Mouse (Mus musculus) liver, embryonic 13.5 days (tissue): ENCODE measurements around the gene Gm9903. TPM values are rescaled to one million over a fixed set of nuclear protein-coding genes. Genes with fewer than 3 reads are reported as not detected.

Experiments
- ATAC-seq: fragments of 200-750 bp; cut with Nextera tagmentation; 2 replicates; pipeline ENCODE4 v1.8.0; 2017; ENCODE audit warnings: low read depth, mild to moderate bottlenecking, moderate number of reproducible peaks, moderate library complexity
- DNase-seq: peaks from one replicate; pipeline ENCODE4 v3.0.0; 2022
- H3K27ac ChIP-seq: fragments of 300-500 bp; sonication (generic); 2 replicates; pipeline ENCODE4 v1.5.1; 2015; ENCODE audit warnings: moderate library complexity, mild to moderate bottlenecking, inconsistent platforms
- H3K27me3 ChIP-seq: fragments of 300-500 bp; sonication (generic); 2 replicates; pipeline ENCODE4 v1.6.1; 2015; ENCODE audit warnings: mild to moderate bottlenecking, inconsistent platforms
- H3K36me3 ChIP-seq: fragments of 300-500 bp; sonication (generic); 2 replicates; pipeline ENCODE4 v1.6.1; 2015; ENCODE audit warnings: mild to moderate bottlenecking, inconsistent platforms
- H3K4me1 ChIP-seq: fragments of 300-500 bp; sonication (generic); replicated peaks from 2 replicates; pipeline ENCODE4 v1.6.1; 2015; ENCODE audit warnings: inconsistent platforms
- H3K4me2 ChIP-seq: fragments of 300-500 bp; sonication (generic); 2 replicates; pipeline ENCODE4 v1.6.1; 2015; ENCODE audit warnings: inconsistent platforms, mild to moderate bottlenecking, moderate library complexity
- H3K4me3 ChIP-seq: fragments of 300-500 bp; sonication (generic); replicated peaks from 2 replicates; pipeline ENCODE4 v1.5.1; 2015; ENCODE audit warnings: mild to moderate bottlenecking, inconsistent platforms
- H3K9ac ChIP-seq: fragments of 300-500 bp; sonication (generic); 2 replicates; pipeline ENCODE4 v1.6.1; 2015; ENCODE audit warnings: mild to moderate bottlenecking, inconsistent platforms
- H3K9me3 ChIP-seq: fragments of 300-500 bp; sonication (generic); replicated peaks from 2 replicates; pipeline ENCODE4 v1.6.1; 2016; ENCODE audit warnings: inconsistent platforms
- WGBS: fragments of 180-500 bp; shearing (Covaris S2); methylation state at CpG from one replicate; pipeline ENCODE4 v1.1.7; 2015; ENCODE audit not compliant: insufficient replicate concordance; 5-methylcytosine and 5-hydroxymethylcytosine counted together
- polyA plus RNA-seq: library from polyadenylated mRNA; unstranded; fragments of >200 nt; fragmentation: Nextera tagmentation; extraction: Ambion mirVana; gene quantifications from 2 replicates; pipeline ENCODE4 v1.2.1, GENCODE M21; 2015

Gm9903 gene
- polyA plus RNA-seq, result 0.13 TPM in 1 of 2 replicates, not detected in the other

DNA sequence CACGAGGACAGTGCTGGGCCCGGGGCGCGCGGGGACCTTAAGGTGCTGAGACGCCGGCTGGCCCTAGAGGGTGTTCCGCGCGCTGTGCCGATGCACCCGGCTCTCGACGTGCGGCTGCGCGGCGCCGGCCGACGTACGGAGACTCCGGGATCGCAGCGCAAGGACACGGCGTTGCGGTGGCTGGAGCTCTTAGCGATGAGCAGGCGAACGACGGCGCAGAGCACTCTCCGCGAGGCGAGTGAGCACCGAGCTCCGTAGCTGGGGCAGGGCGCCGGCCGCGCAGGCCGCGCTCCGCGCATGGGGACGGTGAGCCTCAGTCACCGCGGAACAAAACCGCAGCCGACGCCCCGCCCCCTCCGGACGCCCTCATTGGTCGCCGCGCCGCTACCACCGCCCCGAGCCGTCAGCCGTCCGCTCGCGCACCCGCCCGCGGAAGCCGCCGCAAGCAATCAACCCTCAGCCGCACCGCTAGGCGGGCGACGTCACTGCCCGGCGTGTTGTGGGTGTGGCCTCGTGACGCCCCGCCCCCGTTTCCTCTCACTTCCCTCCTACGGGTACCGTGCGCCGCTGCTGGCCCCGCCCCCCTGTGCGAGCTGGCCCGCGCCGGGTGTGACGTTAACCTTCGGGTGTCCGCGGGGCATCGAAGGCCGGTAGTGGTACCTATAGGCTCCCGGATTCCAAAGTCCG, at the start of gene Gm9903, which contains the start of gene Fam53a:
Gene Gm9903 (plus strand): TSS at position 625 of the 687 bp plus-strand sequence.
Gene Fam53a (minus strand): TSS at position 335 of the 687 bp plus-strand sequence.
- H3K36me3 ChIP-seq, result peaks cover under 1% of the 10 kb centered on the region; the same call in 1 of the 2 replicates
- peak within 1 kb of the TSS; percentile 93 for H3K27ac ChIP-seq
- ATAC-seq, result peak; percentile 93
- H3K27me3 ChIP-seq, result no peaks in the 10 kb centered on the region
- peak within 1 kb of the TSS; percentile 98 for H3K4me2 ChIP-seq
- peaks cover 42% of the 10 kb centered on the region for H3K4me1 ChIP-seq
- DNase-seq, result peak; percentile 100
- peak within 1 kb of the TSS; percentile 85 for H3K4me3 ChIP-seq
- no peaks in the 10 kb centered on the region for H3K9me3 ChIP-seq
- WGBS, result under 1% methylated on average over 99 of the region's 99 CpGs
- peak within 1 kb of the TSS; percentile 93 for H3K9ac ChIP-seq

DNA sequence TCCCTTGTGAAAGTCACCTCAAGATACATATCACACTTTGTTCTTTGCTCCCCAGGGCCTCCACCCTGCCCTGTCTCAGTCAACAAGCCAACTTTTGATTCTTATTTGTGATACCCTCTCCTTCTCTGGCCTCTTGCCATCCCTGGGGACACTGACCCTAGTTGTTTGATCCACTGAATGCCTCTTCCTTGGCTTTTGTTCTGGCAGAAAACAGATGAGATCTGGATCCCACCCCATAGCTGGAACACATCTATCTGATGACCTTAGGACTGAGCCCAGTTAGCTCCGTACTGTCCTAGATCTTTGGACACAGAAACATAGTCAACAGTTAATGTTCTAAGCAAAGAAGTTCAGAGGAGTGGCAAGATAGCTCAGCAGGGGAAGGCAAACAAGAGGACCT, 49.4 kb upstream of the Gm9903 start:
- DNase-seq, result no peak
- ATAC-seq, result no peak
- H3K4me1 ChIP-seq, result no peaks in the 10 kb centered on the region
- no peak overlapping the region for H3K4me2 ChIP-seq
- no peaks in the 10 kb centered on the region for H3K27me3 ChIP-seq
- no peaks in the 10 kb centered on the region for H3K9me3 ChIP-seq
- WGBS, result 49% methylated on average over 1 of the region's 1 CpGs
- no peak overlapping the region for H3K27ac ChIP-seq
- H3K4me3 ChIP-seq, result no peak overlapping the region
- H3K9ac ChIP-seq, result no peak overlapping the region
- H3K36me3 ChIP-seq, result no peaks in the 10 kb centered on the region

DNA sequence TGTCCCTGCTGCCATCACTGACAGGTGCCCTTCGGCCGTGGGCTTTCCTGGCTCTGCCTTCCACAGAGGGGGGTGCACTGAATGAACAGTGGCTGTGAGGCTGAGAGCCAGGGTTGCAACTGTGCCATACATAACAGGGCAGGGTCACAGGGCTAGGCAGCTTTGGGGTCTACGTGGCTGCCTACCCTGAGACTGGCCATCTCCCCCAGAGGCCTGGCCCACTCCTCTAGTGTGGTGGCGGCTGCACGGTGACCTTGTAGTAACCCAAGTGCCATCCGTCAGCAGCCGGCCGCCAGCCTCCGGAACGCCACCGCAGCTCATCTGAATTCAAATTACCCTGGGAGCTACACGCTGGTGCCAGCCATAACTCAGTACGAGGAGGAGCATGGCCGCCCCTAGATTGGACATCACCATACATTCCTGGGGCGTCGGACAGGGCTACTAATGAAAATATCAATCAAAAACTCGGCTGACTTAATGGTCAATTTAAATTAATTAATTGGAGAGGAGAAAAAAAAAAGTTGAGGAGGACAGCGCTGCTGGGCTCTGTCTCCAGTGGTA, 42.1 kb upstream of the Gm9903 start:
- no peak overlapping the region for H3K9ac ChIP-seq
- no peak overlapping the region for H3K4me3 ChIP-seq
- H3K4me2 ChIP-seq, result no peak overlapping the region
- ATAC-seq (no peak), DNase-seq (no peak)
- no peaks in the 10 kb centered on the region for H3K4me1 ChIP-seq
- H3K27me3 ChIP-seq, result peaks cover 4% of the 10 kb centered on the region; the same call in 1 of the 2 replicates
- WGBS, result 73% methylated on average over 18 of the region's 18 CpGs
- no peak overlapping the region for H3K27ac ChIP-seq
- H3K36me3 ChIP-seq, result no peaks in the 10 kb centered on the region
- no peaks in the 10 kb centered on the region for H3K9me3 ChIP-seq

DNA sequence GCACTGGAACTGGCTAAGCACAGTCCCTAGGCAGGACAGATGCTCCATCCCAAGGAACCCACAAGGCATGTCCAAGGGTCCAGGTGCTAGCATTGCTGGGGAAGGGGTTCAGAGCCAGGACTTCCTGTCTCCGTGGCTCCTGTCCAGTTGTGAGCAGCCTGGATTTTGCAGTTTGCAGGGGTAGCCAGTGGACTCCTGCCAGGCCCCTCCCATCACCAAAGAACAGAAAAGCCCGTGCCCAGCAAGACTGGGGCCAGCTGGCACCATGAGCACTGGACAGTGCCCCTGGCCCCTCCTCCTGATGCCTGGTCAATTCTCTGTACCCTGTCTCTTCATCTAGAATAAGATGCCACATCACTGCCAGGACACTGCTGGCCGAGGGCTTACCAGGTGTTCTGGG, 41.7 kb upstream of the Gm9903 start:
- Histone ChIP-seq H3K27me3 (peaks cover 4% of the 10 kb centered on the region; the same call in 1 of the 2 replicates), H3K4me1 (no peaks in the 10 kb centered on the region), H3K9ac (no peak overlapping the region), H3K9me3 (no peaks in the 10 kb centered on the region), H3K27ac (no peak overlapping the region), H3K36me3 (no peaks in the 10 kb centered on the region), H3K4me3 (no peak overlapping the region), H3K4me2 (no peak overlapping the region)
- ATAC-seq (no peak), DNase-seq (no peak)
- WGBS, result 63% methylated on average over 3 of the region's 3 CpGs

DNA sequence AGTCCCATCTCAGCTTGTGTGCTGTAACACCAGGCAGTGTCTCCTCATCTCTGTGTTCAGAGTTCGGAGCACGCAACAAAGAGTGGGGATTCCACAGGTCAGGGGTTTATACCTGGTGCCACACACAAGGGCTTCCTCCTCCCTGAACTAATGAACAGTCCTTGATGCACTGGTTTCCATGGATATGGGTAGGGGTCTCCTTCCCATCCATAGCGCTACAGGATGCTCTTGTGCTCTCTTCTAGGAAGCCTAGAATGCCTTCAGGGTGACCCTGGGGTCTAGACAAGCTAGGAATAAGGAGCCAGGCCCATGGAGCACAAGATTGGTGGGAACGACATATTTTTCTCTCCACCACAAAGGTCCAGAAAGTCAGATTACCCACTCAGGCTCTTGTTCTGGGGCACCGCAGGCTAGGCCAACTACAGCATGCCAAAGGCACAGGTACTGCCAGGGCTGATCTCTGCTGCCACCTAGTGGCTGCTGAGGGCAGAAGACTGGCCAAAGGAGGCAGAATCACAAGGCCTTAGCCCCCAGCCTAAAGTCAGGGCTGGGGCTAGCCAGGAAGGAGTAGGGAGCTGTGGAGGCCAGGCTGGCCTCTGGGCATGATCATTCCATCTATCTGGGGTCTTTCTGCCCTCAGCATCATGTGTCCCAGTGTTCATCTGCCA, 40.4 kb upstream of the Gm9903 start:
- DNase-seq (peak; percentile 43), ATAC-seq (no peak)
- Histone ChIP-seq H3K4me2 (no peak overlapping the region), H3K27ac (no peak overlapping the region), H3K4me1 (no peaks in the 10 kb centered on the region), H3K9me3 (no peaks in the 10 kb centered on the region), H3K9ac (no peak overlapping the region), H3K4me3 (no peak overlapping the region), H3K27me3 (peaks cover 4% of the 10 kb centered on the region; the same call in 1 of the 2 replicates), H3K36me3 (no peaks in the 10 kb centered on the region)
- WGBS, result 57% methylated on average over 5 of the region's 5 CpGs

DNA sequence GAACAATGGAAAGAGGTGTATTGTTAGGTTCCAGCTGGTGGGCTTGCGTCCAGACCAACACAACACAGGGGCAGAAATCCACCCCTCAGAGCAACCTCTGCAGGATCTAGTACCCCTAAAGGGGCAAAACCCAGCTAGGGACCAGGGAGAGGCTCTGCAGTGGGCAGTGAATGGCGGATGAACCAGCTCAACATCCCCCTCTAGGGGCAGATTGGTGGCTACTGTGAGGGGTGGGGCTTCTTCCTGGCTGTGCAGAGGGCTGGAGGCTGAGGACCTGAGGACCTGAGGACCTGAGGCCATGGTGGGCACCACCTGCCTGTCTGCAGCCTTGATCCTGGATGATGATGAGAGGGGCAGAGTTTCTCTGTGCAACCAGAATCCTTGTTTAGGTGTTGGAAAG, 36.1 kb upstream of the Gm9903 start:
- H3K36me3 ChIP-seq, result no peaks in the 10 kb centered on the region
- no peak overlapping the region for H3K27ac ChIP-seq
- H3K4me1 ChIP-seq, result no peaks in the 10 kb centered on the region
- DNase-seq, result no peak
- ATAC-seq, result no peak
- H3K9me3 ChIP-seq, result no peaks in the 10 kb centered on the region
- no peak overlapping the region for H3K4me2 ChIP-seq
- 24% methylated on average over 2 of the region's 2 CpGs for WGBS
- H3K4me3 ChIP-seq, result no peak overlapping the region
- no peak overlapping the region for H3K9ac ChIP-seq
- no peaks in the 10 kb centered on the region for H3K27me3 ChIP-seq

DNA sequence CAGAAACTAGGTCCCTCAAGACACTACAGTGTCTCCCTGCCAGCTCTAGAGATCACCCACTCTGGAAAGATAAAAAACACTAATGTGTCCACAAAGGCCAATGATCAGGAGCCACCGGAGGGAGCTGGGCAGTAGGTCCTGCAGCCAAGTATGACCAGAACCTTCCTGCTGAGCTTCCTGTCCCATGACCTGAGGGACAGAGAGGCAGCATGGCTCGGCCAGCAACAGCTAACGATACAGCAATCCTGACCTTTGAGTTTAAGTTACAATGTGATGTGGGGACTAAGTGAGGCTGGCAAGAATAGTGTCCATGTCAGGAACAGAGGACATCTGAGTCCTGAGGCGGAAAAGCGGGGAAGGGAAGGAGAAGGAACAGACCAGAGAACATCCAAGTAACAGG, 24.4 kb upstream of the Gm9903 start:
- Histone ChIP-seq H3K4me1 (no peaks in the 10 kb centered on the region), H3K9ac (no peak overlapping the region), H3K36me3 (peaks cover 69% of the 10 kb centered on the region), H3K9me3 (no peaks in the 10 kb centered on the region), H3K27ac (no peak overlapping the region), H3K4me2 (no peak overlapping the region), H3K27me3 (no peaks in the 10 kb centered on the region), H3K4me3 (no peak overlapping the region)
- no peak for DNase-seq
- no peak for ATAC-seq
- WGBS, result 79% methylated on average over 5 of the region's 5 CpGs

DNA sequence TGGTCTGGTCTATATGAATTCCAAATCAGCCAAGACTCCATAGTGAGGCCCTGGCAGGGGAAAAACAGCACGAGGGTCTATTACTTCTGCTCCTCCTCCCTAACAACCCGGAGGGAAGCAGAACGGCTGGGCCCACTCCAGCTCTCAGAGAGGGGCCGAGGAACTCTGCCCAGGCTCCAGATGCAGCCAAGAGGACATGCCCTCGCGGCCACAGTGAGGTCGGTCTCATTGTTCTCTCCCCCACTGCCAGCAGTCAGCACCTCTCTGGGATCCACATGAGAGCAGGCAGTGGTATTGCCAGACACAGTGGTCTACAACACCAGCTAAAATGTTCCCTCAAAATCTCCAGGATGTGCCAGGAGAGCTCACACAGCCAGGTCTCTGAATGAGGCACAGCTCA, 23.1 kb upstream of the Gm9903 start:
- WGBS, result 71% methylated on average over 7 of the region's 7 CpGs
- ATAC-seq, result no peak

DNA sequence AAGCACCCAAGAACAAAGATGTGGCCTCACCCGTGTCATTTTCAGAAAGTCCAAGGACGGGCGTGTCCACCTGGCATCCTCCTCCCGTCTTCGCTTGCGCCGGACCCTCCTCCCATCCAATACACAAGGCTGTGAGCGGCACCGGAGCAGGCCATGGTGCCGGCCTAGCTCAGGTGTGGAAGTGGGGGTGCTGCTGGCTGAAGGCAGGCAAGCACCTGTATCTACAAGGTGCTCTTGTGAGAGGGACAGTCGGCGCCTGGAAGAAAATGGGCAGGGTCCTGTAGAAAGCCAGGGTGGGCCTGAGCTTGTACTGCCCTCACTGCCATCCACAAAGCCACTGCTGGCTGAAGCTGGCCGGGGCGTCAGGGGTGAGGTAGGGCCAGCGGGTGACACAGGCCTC, 22.3 kb upstream of the Gm9903 start:
- WGBS, result 86% methylated on average over 15 of the region's 15 CpGs

More for the DNA sequence above, 23.1 kb upstream of the Gm9903 start:
- H3K4me2 ChIP-seq, result no peak overlapping the region
- peaks cover 63% of the 10 kb centered on the region for H3K36me3 ChIP-seq
- no peak overlapping the region for H3K4me3 ChIP-seq
- no peak overlapping the region for H3K27ac ChIP-seq
- H3K9ac ChIP-seq, result no peak overlapping the region
- no peaks in the 10 kb centered on the region for H3K4me1 ChIP-seq
- H3K27me3 ChIP-seq, result no peaks in the 10 kb centered on the region
- no peaks in the 10 kb centered on the region for H3K9me3 ChIP-seq
- DNase-seq, result no peak

DNA sequence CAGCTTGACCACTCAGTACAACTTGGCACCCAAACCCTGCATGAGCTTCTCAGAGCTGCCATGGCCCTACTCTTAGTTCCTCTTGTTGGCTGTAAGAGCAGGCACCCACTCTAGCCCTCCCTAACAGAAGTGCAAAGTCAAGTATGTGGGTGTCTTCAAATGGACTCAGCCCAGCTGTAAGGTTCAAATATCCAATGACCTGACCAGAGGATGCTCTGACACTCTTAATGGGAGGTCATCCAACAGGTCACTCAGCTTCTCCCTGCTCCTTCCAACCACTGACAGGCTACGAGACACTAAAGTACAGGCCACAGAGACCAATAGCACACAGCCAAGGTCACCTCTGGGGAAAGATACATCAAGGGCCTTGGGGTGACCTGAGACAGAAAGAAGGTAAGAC, 20.5 kb upstream of the Gm9903 start:
- DNase-seq (no peak), ATAC-seq (no peak)
- no peak overlapping the region for H3K27ac ChIP-seq
- no peak overlapping the region for H3K4me2 ChIP-seq
- H3K36me3 ChIP-seq, result peaks cover 75% of the 10 kb centered on the region
- H3K9ac ChIP-seq, result no peak overlapping the region
- no peaks in the 10 kb centered on the region for H3K4me1 ChIP-seq
- no peaks in the 10 kb centered on the region for H3K9me3 ChIP-seq
- no peaks in the 10 kb centered on the region for H3K27me3 ChIP-seq
- 74% methylated on average over 1 of the region's 1 CpGs for WGBS
- H3K4me3 ChIP-seq, result no peak overlapping the region

More for the DNA sequence above, 22.3 kb upstream of the Gm9903 start:
- Histone ChIP-seq H3K27ac (no peak overlapping the region), H3K27me3 (no peaks in the 10 kb centered on the region), H3K36me3 (peaks cover 67% of the 10 kb centered on the region), H3K4me3 (no peak overlapping the region), H3K9ac (no peak overlapping the region), H3K9me3 (no peaks in the 10 kb centered on the region), H3K4me2 (no peak overlapping the region), H3K4me1 (no peaks in the 10 kb centered on the region)
- no peak for DNase-seq
- no peak for ATAC-seq

DNA sequence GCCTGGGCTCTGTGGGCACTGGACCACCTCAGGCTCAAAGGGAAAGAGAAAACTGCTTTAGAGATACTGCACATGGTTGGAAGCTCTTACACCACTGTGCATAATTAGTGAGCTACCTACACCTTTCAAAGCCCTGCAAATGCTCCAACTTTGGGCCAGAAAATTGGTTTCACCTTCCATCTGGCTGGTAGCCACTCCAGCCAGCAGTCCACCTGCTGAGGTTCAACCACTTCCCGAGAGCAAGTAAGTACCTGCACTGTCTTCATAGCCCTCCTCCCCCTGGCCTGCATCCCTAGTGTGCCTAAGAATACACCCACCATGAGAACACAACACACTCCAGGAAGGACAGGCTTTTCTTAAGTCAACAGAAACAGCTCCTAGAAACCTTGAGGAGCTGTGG, 17.9 kb upstream of the Gm9903 start:
- Histone ChIP-seq H3K4me3 (no peak overlapping the region), H3K4me1 (0 out of 2 replicates have a peak, but pooled peaks cover 3% of the 10 kb centered on the region), H3K4me2 (no peak overlapping the region), H3K36me3 (peaks cover 61% of the 10 kb centered on the region), H3K27ac (no peak overlapping the region), H3K27me3 (no peaks in the 10 kb centered on the region), H3K9ac (no peak overlapping the region), H3K9me3 (no peaks in the 10 kb centered on the region)
- 87% methylated on average over 1 of the region's 1 CpGs for WGBS
- ATAC-seq, result no peak
- no peak for DNase-seq
